Mouse (Mus musculus) liver, postnatal 0 days (tissue): Measurements from ENCODE around the gene Arl2. TPM values are rescaled to one million over a fixed set of nuclear protein-coding genes. Genes with fewer than 3 reads are reported as not detected.

Experiments used
- ATAC-seq: fragments of 200-750 bp; cut with Nextera tagmentation; 2 replicates; pipeline ENCODE4 v1.8.0; 2017; ENCODE audit warnings: mild to moderate bottlenecking, moderate library complexity
- DNase-seq: peaks from one replicate; pipeline ENCODE4 v3.0.0-alpha.2; 2016
- H3K27ac ChIP-seq: fragments of 300-500 bp; sonication (generic); 2 replicates; pipeline ENCODE4 v1.5.1; 2014; ENCODE audit warnings: antibody characterized with exemption, moderate library complexity, mild to moderate bottlenecking, low read depth
- H3K27me3 ChIP-seq: fragments of 300-500 bp; sonication (generic); 2 replicates; pipeline ENCODE4 v1.6.1; 2014; ENCODE audit warnings: low read length, control low read depth, mixed read lengths; ENCODE audit not compliant: insufficient read depth
- H3K36me3 ChIP-seq: fragments of 300-500 bp; sonication (generic); replicated peaks from 2 replicates; pipeline ENCODE4 v1.6.1; 2014; ENCODE audit warnings: mild to moderate bottlenecking, control low read depth, low read length, moderate library complexity, mixed read lengths; ENCODE audit not compliant: insufficient read depth
- H3K4me1 ChIP-seq: fragments of 300-500 bp; sonication (generic); 2 replicates; pipeline ENCODE4 v1.6.1; 2014; ENCODE audit warnings: antibody characterized with exemption, mild to moderate bottlenecking, control low read depth; ENCODE audit not compliant: insufficient read depth
- H3K4me2 ChIP-seq: fragments of 300-500 bp; sonication (generic); 2 replicates; pipeline ENCODE4 v1.6.1; 2014; ENCODE audit warnings: low read depth, mild to moderate bottlenecking, low read length, moderate library complexity, mixed read lengths
- H3K4me3 ChIP-seq: fragments of 300-500 bp; sonication (generic); 2 replicates; pipeline ENCODE4 v1.5.1; 2014; ENCODE audit warnings: low read depth, low read length
- H3K9ac ChIP-seq: fragments of 300-500 bp; sonication (generic); replicated peaks from 2 replicates; pipeline ENCODE4 v1.6.1; 2014; ENCODE audit warnings: mild to moderate bottlenecking, moderate library complexity
- H3K9me3 ChIP-seq: fragments of 300-500 bp; sonication (generic); 2 replicates; pipeline ENCODE4 v1.6.1; 2016; ENCODE audit warnings: mild to moderate bottlenecking, control low read depth, low read length, mixed read lengths
- CTCF ChIP-seq: sonication (generic); IDR thresholded peaks from 2 replicates; pipeline ENCODE4 v1.5.1; 2016; ENCODE audit warnings: antibody characterized with exemption, low read depth
- EP300 ChIP-seq: IDR thresholded peaks from 2 replicates; pipeline ENCODE4 v1.6.1; 2016; ENCODE audit warnings: antibody characterized with exemption, low read depth, mild to moderate bottlenecking
- whole genome bisulfite sequencing: fragments of 180-500 bp; shearing (Covaris S2); extraction: QIAGEN DNeasy Blood & Tissue Kit; methylation state at CpG from one replicate; pipeline ENCODE4 v1.1.7; 2014; ENCODE audit not compliant: insufficient replicate concordance; 5-methylcytosine and 5-hydroxymethylcytosine counted together
- polyA plus RNA-seq: library from polyadenylated mRNA; unstranded; fragments of >200 nt; fragmentation: Nextera tagmentation; extraction: Ambion mirVana; gene quantifications from 2 replicates; pipeline ENCODE4 v1.2.1, GENCODE M21; 2015

Gene Arl2
- polyA plus RNA-seq, 1 experiment from 2014 or later = 20.5 TPM

GRCm38 (mm10) chr19:6166750-6167149 is 25.4 kb upstream of the Arl2 start:
- no peaks in the 10 kb centered on the region for H3K36me3 ChIP-seq
- H3K9ac ChIP-seq = no peak overlapping the region
- no peak overlapping the region for H3K27ac ChIP-seq
- no peaks in the 10 kb centered on the region for H3K9me3 ChIP-seq
- H3K27me3 ChIP-seq = no peaks in the 10 kb centered on the region
- no peaks in the 10 kb centered on the region for H3K4me1 ChIP-seq
- ATAC-seq (no peak), DNase-seq (no peak)
- TF ChIP-seq EP300 (no peak), CTCF (peak; percentile 18; the same call in 1 of the 2 replicates)
- no peak overlapping the region for H3K4me2 ChIP-seq
- H3K4me3 ChIP-seq = no peak overlapping the region
- WGBS = 78% methylated on average over 4 of the region's 4 CpGs

GRCm38 (mm10) chr19:6163872-6164547 is 22.7 kb upstream of the Arl2 start:
- no peaks in the 10 kb centered on the region for H3K36me3 ChIP-seq
- TF ChIP-seq EP300 (no peak), CTCF (no peak)
- WGBS = 57% methylated on average over 10 of the region's 10 CpGs
- peak overlapping the region; percentile 40 for H3K4me2 ChIP-seq
- H3K4me3 ChIP-seq = no peak overlapping the region
- no peaks in the 10 kb centered on the region for H3K27me3 ChIP-seq
- H3K4me1 ChIP-seq = no peaks in the 10 kb centered on the region
- ATAC-seq (peak; percentile 21; the same call in 1 of the 2 replicates), DNase-seq (peak; percentile 27)
- H3K27ac ChIP-seq = no peak overlapping the region
- no peak overlapping the region for H3K9ac ChIP-seq
- H3K9me3 ChIP-seq = no peaks in the 10 kb centered on the region

- Histone ChIP-seq H3K9me3 (no peaks in the 10 kb centered on the region), H3K27ac (no peak overlapping the region), H3K9ac (no peak overlapping the region), H3K36me3 (no peaks in the 10 kb centered on the region), H3K4me1 (0 out of 2 replicates have a peak, but pooled peaks cover 6% of the 10 kb centered on the region), H3K4me3 (no peak overlapping the region), H3K4me2 (no peak overlapping the region), H3K27me3 (no peaks in the 10 kb centered on the region)
- TF ChIP-seq CTCF (no peak), EP300 (no peak)
- DNase-seq = no peak
- WGBS = 37% methylated on average over 6 of the region's 6 CpGs
- peak; percentile 38; the same call in 1 of the 2 replicates for ATAC-seq
Measured at GRCm38 (mm10) chr19:6157220-6157619, 15.9 kb upstream of the Arl2 start.

GRCm38 (mm10) chr19:6156372-6156771 is 15.0 kb upstream of the Arl2 start:
- no peaks in the 10 kb centered on the region for H3K9me3 ChIP-seq
- peak; percentile 43 for TF ChIP-seq CTCF
- no peak for TF ChIP-seq EP300
- no peak overlapping the region for H3K4me2 ChIP-seq
- no peak overlapping the region for H3K9ac ChIP-seq
- no peak overlapping the region for H3K27ac ChIP-seq
- H3K36me3 ChIP-seq = no peaks in the 10 kb centered on the region
- no peak for DNase-seq
- H3K4me1 ChIP-seq = 0 out of 2 replicates have a peak, but pooled peaks cover 6% of the 10 kb centered on the region
- WGBS = 53% methylated on average over 8 of the region's 8 CpGs
- no peaks in the 10 kb centered on the region for H3K27me3 ChIP-seq
- no peak for ATAC-seq
- no peak overlapping the region for H3K4me3 ChIP-seq

- 75% methylated on average over 9 of the region's 9 CpGs for WGBS
- Histone ChIP-seq H3K27me3 (no peaks in the 10 kb centered on the region), H3K4me3 (no peak overlapping the region), H3K27ac (no peak overlapping the region), H3K4me2 (no peak overlapping the region), H3K9ac (no peak overlapping the region), H3K4me1 (0 out of 2 replicates have a peak, but pooled peaks cover 6% of the 10 kb centered on the region), H3K9me3 (no peaks in the 10 kb centered on the region), H3K36me3 (no peaks in the 10 kb centered on the region)
- ATAC-seq (no peak), DNase-seq (no peak)
- TF ChIP-seq CTCF (no peak), EP300 (no peak)
Measured at GRCm38 (mm10) chr19:6155174-6155573, 13.8 kb upstream of the Arl2 start.

GRCm38 (mm10) chr19:6144842-6145241 is 3.5 kb upstream of the Arl2 start:
- ATAC-seq (no peak), DNase-seq (no peak)
- no peak overlapping the region for H3K4me2 ChIP-seq
- H3K36me3 ChIP-seq = no peaks in the 10 kb centered on the region
- H3K4me3 ChIP-seq = no peak overlapping the region
- TF ChIP-seq CTCF (no peak), EP300 (no peak)
- no peak overlapping the region for H3K9ac ChIP-seq
- no peaks in the 10 kb centered on the region for H3K27me3 ChIP-seq
- peaks cover 6% of the 10 kb centered on the region for H3K4me1 ChIP-seq
- 75% methylated on average over 5 of the region's 5 CpGs for WGBS
- H3K9me3 ChIP-seq = no peaks in the 10 kb centered on the region
- no peak overlapping the region for H3K27ac ChIP-seq
